Mouse (Mus musculus) liver, adult 2 months (tissue): ENCODE data around the gene Slc16a14.

Source experiments
- CTCF ChIP-seq: fragments of 200-500 bp; IDR thresholded peaks from 2 replicates; pipeline ENCODE4 v1.5.1; 2011; ENCODE audit warnings: low read depth, low read length, control low read depth
- POLR2A ChIP-seq: fragments of 200-500 bp; IDR thresholded peaks from 2 replicates; pipeline ENCODE4 v1.6.1; 2011; ENCODE audit warnings: low read length, control low read depth; ENCODE audit not compliant: insufficient read depth; ENCODE audit errors: extremely low read depth

DNA sequence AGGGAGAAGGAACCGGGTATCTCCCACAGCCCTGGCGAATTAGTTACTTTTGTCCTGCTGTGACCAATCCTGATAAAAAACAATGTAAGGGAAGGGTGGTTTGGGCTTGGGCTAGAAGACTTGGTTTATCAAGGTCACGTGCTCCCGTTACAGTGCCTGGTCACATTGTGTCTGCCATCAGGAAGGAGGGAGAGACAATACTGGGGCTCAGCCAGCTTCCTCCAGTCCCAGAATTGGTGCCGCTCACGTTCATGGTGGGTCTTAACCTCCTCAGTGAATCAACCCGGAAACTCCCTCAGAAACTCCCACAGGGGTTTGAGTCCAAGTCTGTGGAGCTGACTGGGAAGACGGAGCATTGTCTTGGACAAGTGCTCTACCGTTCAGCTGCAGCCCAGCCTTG is 9.3 kb downstream of the Slc16a14 start:
- TF ChIP-seq CTCF (no peak), POLR2A (no peak)
